Mouse (Mus musculus) granulocyte monocyte progenitor cell, adult 5-6 weeks (primary cell): ENCODE results near the gene Hsd11b2. TPM values are rescaled to one million over a fixed set of nuclear protein-coding genes. Genes with fewer than 3 reads are reported as not detected.
A peak's percentile ranks its signal among the peaks of the same experiment; 100 is the strongest.
"Not testable (repeated sequence)": the region's sequence is repeated elsewhere in the genome, so short reads cannot be mapped to it uniquely, and the experiment has no call there.

Experiments
- ATAC-seq: replicated peaks from 2 replicates; pipeline ENCODE4 v1.8.0; 2016; ENCODE audit warnings: mild to moderate bottlenecking, moderate TSS enrichment, inconsistent platforms; ENCODE audit not compliant: poor library complexity, severe bottlenecking
- total RNA-seq, 2 experiments: library from RNA; stranded (forward) in 1 of 2; stranded (reverse) in 1 of 2; fragments of 200-712, 200-1000 nt in 1 of 2; fragments of >200 nt in 1 of 2; fragmentation: Nextera tagmentation in 1 of 2; gene quantifications; 2 replicates each; pipeline ENCODE4 v1.2.3; 2014 to 2017

The Hsd11b2 gene
- total RNA-seq, 2 experiments from 2014 or later, result not detected

- ATAC-seq, result no peak
Observed at GRCm38 (mm10) chr8:105549506-105549905, 31.0 kb downstream of the Hsd11b2 start.

- no peak for ATAC-seq
Observed at GRCm38 (mm10) chr8:105550083-105550482, 31.5 kb downstream of the Hsd11b2 start.

DNA sequence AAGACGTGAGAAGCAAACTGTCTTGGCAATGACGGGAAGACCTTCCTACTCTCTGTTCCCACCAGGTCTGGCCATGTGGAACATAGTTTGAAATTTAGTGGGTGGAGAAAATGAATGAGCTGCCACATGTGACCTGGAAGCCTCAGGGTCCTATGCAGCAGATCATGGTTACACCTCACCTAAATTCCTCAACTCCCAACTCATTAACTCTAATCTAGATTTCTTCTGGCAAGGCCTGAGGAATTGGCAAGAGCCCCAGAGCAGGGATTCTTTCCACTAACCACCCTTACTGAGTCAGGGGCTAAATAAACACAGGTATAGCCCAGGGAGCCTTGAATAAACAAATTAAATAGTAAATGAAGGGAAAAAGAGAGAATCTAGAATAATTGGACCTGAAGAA is 33.5 kb downstream of the Hsd11b2 start:
- ATAC-seq, result no peak

- peak; percentile 87 for ATAC-seq
Observed at GRCm38 (mm10) chr8:105552824-105553223, 34.3 kb downstream of the Hsd11b2 start.

DNA sequence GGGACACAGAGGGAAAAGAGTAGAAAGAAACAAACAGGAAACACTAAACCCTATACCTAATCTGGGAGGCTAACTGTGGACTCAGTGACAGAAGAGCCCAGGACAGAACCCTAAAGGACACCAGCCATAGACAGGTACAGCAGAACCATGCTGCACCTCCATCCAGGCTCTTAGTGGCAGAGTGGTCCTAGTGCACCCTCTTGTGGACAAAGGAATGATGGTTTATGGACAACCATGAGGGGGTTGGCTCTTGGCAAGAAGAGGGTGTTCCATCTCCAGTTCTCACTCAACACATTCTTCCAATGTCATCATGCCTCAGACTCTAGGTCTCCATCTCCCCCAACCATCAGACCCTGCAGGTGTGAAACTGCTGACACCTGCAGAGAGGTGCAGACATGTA is 35.5 kb downstream of the Hsd11b2 start:
- ATAC-seq, result peak; percentile 78

- no peak for ATAC-seq
Observed at GRCm38 (mm10) chr8:105555230-105555629, 36.7 kb downstream of the Hsd11b2 start.

- ATAC-seq, result no peak
Observed at GRCm38 (mm10) chr8:105562863-105563262, 44.3 kb downstream of the Hsd11b2 start.

- ATAC-seq, result no peak
Observed at GRCm38 (mm10) chr8:105563871-105564270, 45.3 kb downstream of the Hsd11b2 start.

- ATAC-seq, result not testable (repeated sequence)
Observed at GRCm38 (mm10) chr8:105564573-105565229, 46.1 kb downstream of the Hsd11b2 start.

DNA sequence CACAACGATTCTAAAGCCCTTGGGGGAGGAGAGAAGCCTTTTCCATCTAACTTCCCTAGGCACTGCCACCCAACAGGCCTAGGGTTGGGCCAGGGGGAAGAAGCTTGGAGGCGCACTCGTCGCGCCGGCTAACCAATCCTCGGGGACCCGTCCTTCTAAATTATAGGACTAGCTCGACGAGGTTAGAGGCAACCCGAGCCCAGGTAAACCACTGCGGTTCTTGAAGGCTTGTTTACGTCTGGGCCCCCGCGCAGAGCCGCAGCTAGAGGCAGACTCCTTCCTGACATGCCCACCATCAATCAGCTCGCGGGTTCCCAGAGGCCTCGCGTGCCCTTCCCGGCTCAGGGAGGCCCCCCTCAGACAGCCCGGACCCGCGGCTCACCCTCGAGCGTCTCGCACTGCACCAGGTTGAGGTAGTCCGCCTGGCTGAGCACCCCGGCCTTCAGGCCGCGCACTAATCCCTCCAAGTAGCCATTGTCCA is 46.9 kb downstream of the Hsd11b2 start:
- ATAC-seq, result 0 out of 2 replicates have a peak, but pooled peaks have one; percentile 11

GRCm38 (mm10) chr8:105565952-105566702 is 47.6 kb downstream of the Hsd11b2 start, which contains the start of gene Atp6v0d1:
Gene Atp6v0d1 (minus strand): TSS chr8:105566047.
- ATAC-seq, result peak; percentile 81

GRCm38 (mm10) chr8:105566703-105567595 is 48.4 kb downstream of the Hsd11b2 start:
- peak; percentile 43 for ATAC-seq

- ATAC-seq, result no peak
Observed at GRCm38 (mm10) chr8:105571810-105572209, 53.3 kb downstream of the Hsd11b2 start.

GRCm38 (mm10) chr8:105573427-105573826 is 54.9 kb downstream of the Hsd11b2 start:
- ATAC-seq, result peak; percentile 30; the same call in 1 of the 2 replicates

Other genes with a start within 250 kb of the Hsd11b2 start
- gene Hsf4, start 249.0 kb upstream of the Hsd11b2 start, total RNA-seq (2014; fragmentation: Nextera tagmentation), result not detected in 2 replicates
- gene Hsf4, start 249.0 kb upstream of the Hsd11b2 start, total RNA-seq (2017), result not detected in 2 replicates
- gene Nol3, start 242.6 kb upstream of the Hsd11b2 start, total RNA-seq (2014; fragmentation: Nextera tagmentation), result not detected in 2 replicates
- gene Nol3, start 242.6 kb upstream of the Hsd11b2 start, total RNA-seq (2017), result not detected in 2 replicates
- gene 4931428F04Rik, start 228.9 kb upstream of the Hsd11b2 start, total RNA-seq (2014; fragmentation: Nextera tagmentation), result 2.7 and 4.0 TPM in 2 replicates
- 0.56 and 0.93 TPM in 2 replicates for gene 4931428F04Rik, start 228.9 kb upstream of the Hsd11b2 start, total RNA-seq (2017)
- gene Exoc3l, start 222.7 kb upstream of the Hsd11b2 start, total RNA-seq (2014; fragmentation: Nextera tagmentation), result not detected in 2 replicates
- gene Exoc3l, start 222.7 kb upstream of the Hsd11b2 start, total RNA-seq (2017), result 0.60 and 2.5 TPM in 2 replicates
- 139 and 170 TPM in 2 replicates for gene E2f4, start 221.1 kb upstream of the Hsd11b2 start, total RNA-seq (2014; fragmentation: Nextera tagmentation)
- 44.3 and 50.9 TPM in 2 replicates for gene E2f4, start 221.1 kb upstream of the Hsd11b2 start, total RNA-seq (2017)
- 2.6 and 5.6 TPM in 2 replicates for gene Elmo3, start 213.2 kb upstream of the Hsd11b2 start, total RNA-seq (2014; fragmentation: Nextera tagmentation)
- gene Elmo3, start 213.2 kb upstream of the Hsd11b2 start, total RNA-seq (2017), result 0.05 and 3.2 TPM in 2 replicates
- 5.2 and 5.3 TPM in 2 replicates for gene Lrrc29, start 192.5 kb upstream of the Hsd11b2 start, total RNA-seq (2014; fragmentation: Nextera tagmentation)
- 2.0 and 2.3 TPM in 2 replicates for gene Lrrc29, start 192.5 kb upstream of the Hsd11b2 start, total RNA-seq (2017)
- gene Tmem208, start 192.4 kb upstream of the Hsd11b2 start, total RNA-seq (2014; fragmentation: Nextera tagmentation), result 82.8 and 106 TPM in 2 replicates
- gene Tmem208, start 192.4 kb upstream of the Hsd11b2 start, total RNA-seq (2017), result 37.1 and 64.8 TPM in 2 replicates
- gene Fhod1, start 170.8 kb upstream of the Hsd11b2 start, total RNA-seq (2014; fragmentation: Nextera tagmentation), result 7.0 and 12.9 TPM in 2 replicates
- gene Fhod1, start 170.8 kb upstream of the Hsd11b2 start, total RNA-seq (2017), result 2.5 and 2.6 TPM in 2 replicates
- gene Slc9a5, start 169.9 kb upstream of the Hsd11b2 start, total RNA-seq (2014; fragmentation: Nextera tagmentation), result 0.82 and 3.8 TPM in 2 replicates
- gene Slc9a5, start 169.9 kb upstream of the Hsd11b2 start, total RNA-seq (2017), result 0.41 and 0.73 TPM in 2 replicates
- gene Plekhg4, start 145.5 kb upstream of the Hsd11b2 start, total RNA-seq (2014; fragmentation: Nextera tagmentation), result 0.47 TPM in 1 of 2 replicates, not detected in the other
- 0.09 TPM in 1 of 2 replicates, not detected in the other for gene Plekhg4, start 145.5 kb upstream of the Hsd11b2 start, total RNA-seq (2017)
- gene Kctd19, start 105.3 kb upstream of the Hsd11b2 start, total RNA-seq (2014; fragmentation: Nextera tagmentation), result not detected in 2 replicates
- gene Kctd19, start 105.3 kb upstream of the Hsd11b2 start, total RNA-seq (2017), result not detected in 2 replicates
- gene Lrrc36, start 105.2 kb upstream of the Hsd11b2 start, total RNA-seq (2014; fragmentation: Nextera tagmentation), result 0.36 TPM in 1 of 2 replicates, not detected in the other
- gene Lrrc36, start 105.2 kb upstream of the Hsd11b2 start, total RNA-seq (2017), result not detected in 2 replicates
- not detected in 2 replicates for gene Tppp3, start 47.2 kb upstream of the Hsd11b2 start, total RNA-seq (2014; fragmentation: Nextera tagmentation)
- gene Tppp3, start 47.2 kb upstream of the Hsd11b2 start, total RNA-seq (2017), result not detected in 2 replicates
- 1.8 and 10.4 TPM in 2 replicates for gene Zdhhc1, start 21.9 kb upstream of the Hsd11b2 start, total RNA-seq (2014; fragmentation: Nextera tagmentation)
- 3.6 and 4.6 TPM in 2 replicates for gene Zdhhc1, start 21.9 kb upstream of the Hsd11b2 start, total RNA-seq (2017)
- gene Atp6v0d1, start 47.3 kb downstream of the Hsd11b2 start, total RNA-seq (2014; fragmentation: Nextera tagmentation), result 112 and 132 TPM in 2 replicates
- gene Atp6v0d1, start 47.3 kb downstream of the Hsd11b2 start, total RNA-seq (2017), result 47.1 and 47.3 TPM in 2 replicates
- gene Ripor1, start 86.5 kb downstream of the Hsd11b2 start, total RNA-seq (2014; fragmentation: Nextera tagmentation), result 55.3 and 92.8 TPM in 2 replicates
- gene Ripor1, start 86.5 kb downstream of the Hsd11b2 start, total RNA-seq (2017), result 5.4 and 10.1 TPM in 2 replicates
- 104 and 105 TPM in 2 replicates for gene Ctcf, start 117.8 kb downstream of the Hsd11b2 start, total RNA-seq (2014; fragmentation: Nextera tagmentation)
- gene Ctcf, start 117.8 kb downstream of the Hsd11b2 start, total RNA-seq (2017), result 84.1 and 107 TPM in 2 replicates
- not detected in 2 replicates for gene Agrp, start 118.6 kb downstream of the Hsd11b2 start, total RNA-seq (2014; fragmentation: Nextera tagmentation)
- gene Agrp, start 118.6 kb downstream of the Hsd11b2 start, total RNA-seq (2017), result not detected in 2 replicates
- gene Carmil2, start 167.5 kb downstream of the Hsd11b2 start, total RNA-seq (2014; fragmentation: Nextera tagmentation), result 3.4 and 6.3 TPM in 2 replicates
- gene Carmil2, start 167.5 kb downstream of the Hsd11b2 start, total RNA-seq (2017), result 0.86 and 2.1 TPM in 2 replicates
- 52.2 and 56.5 TPM in 2 replicates for gene Acd, start 182.3 kb downstream of the Hsd11b2 start, total RNA-seq (2014; fragmentation: Nextera tagmentation)
- 22.4 and 33.3 TPM in 2 replicates for gene Acd, start 182.3 kb downstream of the Hsd11b2 start, total RNA-seq (2017)
- gene Pard6a, start 182.4 kb downstream of the Hsd11b2 start, total RNA-seq (2014; fragmentation: Nextera tagmentation), result 7.0 and 13.9 TPM in 2 replicates
- gene Pard6a, start 182.4 kb downstream of the Hsd11b2 start, total RNA-seq (2017), result 5.9 and 13.3 TPM in 2 replicates
- gene 4933405L10Rik, start 188.9 kb downstream of the Hsd11b2 start, total RNA-seq (2014; fragmentation: Nextera tagmentation), result not detected in 2 replicates
- gene 4933405L10Rik, start 188.9 kb downstream of the Hsd11b2 start, total RNA-seq (2017), result not detected in 2 replicates
- 20.0 and 35.2 TPM in 2 replicates for gene Enkd1, start 189.5 kb downstream of the Hsd11b2 start, total RNA-seq (2014; fragmentation: Nextera tagmentation)
- 14.5 and 16.2 TPM in 2 replicates for gene Enkd1, start 189.5 kb downstream of the Hsd11b2 start, total RNA-seq (2017)
- gene Gfod2, start 239.9 kb downstream of the Hsd11b2 start, total RNA-seq (2014; fragmentation: Nextera tagmentation), result 1.7 TPM in 1 of 2 replicates, not detected in the other
- gene Gfod2, start 239.9 kb downstream of the Hsd11b2 start, total RNA-seq (2017), result 3.4 and 4.6 TPM in 2 replicates